Mouse (Mus musculus): ENCODE measurements around the gene Eda2r. TPM values are rescaled to one million over a fixed set of nuclear protein-coding genes. Genes with fewer than 3 reads are reported as not detected.

Gene Eda2r
- 0.08 and 0.12 TPM in 2 replicates for polyA plus RNA-seq (2012; rRNA removed)

DNA sequence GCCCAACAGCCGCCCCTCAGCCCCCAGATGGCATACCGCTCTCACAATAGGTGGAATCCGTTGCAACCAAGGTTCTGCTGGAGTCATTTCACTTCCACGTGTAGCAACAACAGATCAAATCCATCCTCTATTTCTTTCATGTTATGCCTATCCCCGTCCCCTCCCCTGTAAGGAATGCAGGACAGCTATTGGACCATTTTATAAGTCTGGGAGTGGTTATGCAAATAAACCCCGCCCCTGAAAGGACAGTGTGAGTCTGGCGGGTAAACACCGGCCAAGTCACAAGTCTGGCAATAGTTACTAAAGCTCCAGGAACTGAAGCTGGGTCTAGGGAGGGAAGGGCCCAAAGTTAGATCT, at the start of gene Eda2r:
Gene Eda2r (minus strand): TSS at position 152 of the 357 bp plus-strand sequence.
- DNase-seq (ENCODE audit: extremely low spot score in 1 of 2, low spot score in 1 of 2): no peak

GRCm38 (mm10) chrX:97397872-97398271, 20.9 kb upstream of the Eda2r start:
- no peak for DNase-seq (ENCODE audit: extremely low spot score in 1 of 2, low spot score in 1 of 2)

GRCm38 (mm10) chrX:97378076-97378475, 1.1 kb upstream of the Eda2r start:
- DNase-seq (ENCODE audit: extremely low spot score in 1 of 2, low spot score in 1 of 2): no peak

DNA sequence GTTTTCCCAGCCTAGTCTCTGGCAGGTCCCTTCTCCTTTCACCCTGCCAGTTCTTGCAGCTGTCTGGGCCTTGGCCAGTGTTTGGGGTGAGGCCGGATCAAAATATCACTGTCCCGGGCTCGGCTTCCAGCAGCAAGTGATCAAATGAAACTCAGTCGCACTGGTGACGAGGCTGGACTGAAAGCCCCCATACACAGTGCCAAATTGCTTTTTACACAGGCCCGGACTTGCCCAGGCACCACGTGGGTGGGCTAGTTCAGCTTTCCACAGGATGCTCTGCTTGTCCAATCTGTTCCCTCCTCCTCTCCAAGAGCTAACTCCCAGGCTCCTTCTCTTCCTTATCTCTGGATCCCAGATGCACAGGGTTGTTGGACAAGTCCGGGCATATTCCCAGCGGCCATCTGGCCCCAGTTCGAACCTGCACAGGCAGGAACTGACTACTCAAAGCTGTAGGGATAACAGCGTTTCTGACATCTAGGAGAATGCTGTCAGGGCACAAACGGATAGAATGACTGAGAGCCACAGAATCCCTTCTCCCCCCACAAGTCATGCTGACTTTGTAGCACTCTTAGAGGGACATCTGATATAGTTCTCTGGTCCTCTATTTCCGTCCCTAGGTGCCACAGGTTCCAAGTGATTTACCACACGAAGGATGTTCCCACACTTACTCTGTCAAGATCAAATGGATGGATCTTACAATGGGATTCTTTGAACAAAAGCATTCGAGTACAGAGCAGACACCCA, 523 bp downstream of the Eda2r start:
- DNase-seq (ENCODE audit: extremely low spot score in 1 of 2, low spot score in 1 of 2): no peak

DNA sequence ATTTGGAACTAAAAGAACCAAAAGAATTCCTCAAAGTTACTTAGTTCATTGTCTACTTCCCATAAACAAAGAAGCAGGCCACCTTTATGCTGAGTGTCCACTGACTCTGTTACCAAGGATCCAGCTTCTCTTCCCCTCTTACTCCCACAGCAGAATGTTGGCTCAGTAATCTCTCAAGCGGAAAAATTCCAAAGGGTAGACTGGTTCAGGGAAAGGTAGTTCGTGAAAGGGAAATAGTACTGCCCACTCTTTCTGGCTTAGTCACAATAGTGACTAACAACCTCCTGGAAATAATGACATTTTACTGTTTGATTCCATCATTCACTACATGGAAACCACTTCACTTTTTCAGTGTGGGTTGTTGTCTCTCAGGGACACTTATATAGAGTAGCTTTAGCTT, 4.2 kb downstream of the Eda2r start:
- DNase-seq (ENCODE audit: extremely low spot score in 1 of 2, low spot score in 1 of 2): no peak

DNA sequence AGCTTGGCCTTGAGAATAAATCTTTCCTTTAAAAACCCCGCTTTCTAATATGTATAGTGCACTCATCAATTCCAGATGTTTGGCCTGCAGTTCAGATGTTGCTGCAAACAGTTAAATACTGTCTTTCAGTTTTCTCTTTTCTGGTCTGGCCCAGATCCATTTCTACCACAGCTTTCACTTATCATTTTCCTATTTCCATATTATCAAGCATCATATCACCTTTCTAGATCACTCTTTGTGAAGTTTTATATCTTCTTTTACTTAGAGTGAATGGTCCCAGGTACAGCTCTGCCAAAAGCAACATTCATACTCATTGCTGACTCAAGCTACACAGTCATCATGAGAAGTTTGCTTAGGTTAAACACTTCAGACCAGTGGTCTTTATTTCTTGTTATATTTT, 7.8 kb downstream of the Eda2r start:
- no peak for DNase-seq (ENCODE audit: extremely low spot score in 1 of 2, low spot score in 1 of 2)

- no peak for DNase-seq (ENCODE audit: extremely low spot score in 1 of 2, low spot score in 1 of 2)
Observed at GRCm38 (mm10) chrX:97368741-97369140, 8.3 kb downstream of the Eda2r start.

DNA sequence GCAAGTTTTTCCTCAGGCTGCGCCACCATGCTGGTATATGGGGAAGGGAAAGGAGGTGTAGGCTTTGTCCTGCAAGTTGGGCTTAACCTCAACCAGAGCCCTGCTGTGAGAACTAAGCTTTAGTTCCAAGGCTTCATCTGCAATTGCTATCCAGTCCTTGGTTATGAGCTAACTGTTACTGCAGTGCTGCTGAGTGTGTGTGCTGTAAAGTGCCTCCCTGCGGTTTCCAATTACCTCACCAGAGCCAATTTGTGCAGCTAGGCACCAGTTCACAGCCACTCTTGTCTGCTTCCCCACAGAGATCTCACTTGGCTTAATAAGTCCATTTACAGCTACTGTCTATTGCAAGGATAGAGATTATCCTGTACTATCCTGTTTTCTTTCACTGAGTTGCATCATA, 16.1 kb downstream of the Eda2r start:
- no peak for DNase-seq (ENCODE audit: extremely low spot score in 1 of 2, low spot score in 1 of 2)

GRCm38 (mm10) chrX:97327891-97328290, 49.1 kb downstream of the Eda2r start:
- no peak for DNase-seq (ENCODE audit: extremely low spot score in 1 of 2, low spot score in 1 of 2)
